Mouse (Mus musculus) lung, embryonic 14.5 days (tissue): Measurements from ENCODE around the gene Gtf2a2. TPM values are rescaled to one million over a fixed set of nuclear protein-coding genes. Genes with fewer than 3 reads are reported as not detected.

Source experiments
- ATAC-seq: fragments of 200-750 bp; cut with Nextera tagmentation; 2 replicates; pipeline ENCODE4 v1.8.0; 2017; ENCODE audit warnings: mild to moderate bottlenecking, moderate TSS enrichment, moderate library complexity; ENCODE audit not compliant: insufficient read depth
- DNase-seq: peaks from one replicate; pipeline ENCODE4 v3.0.0-alpha.2; 2015
- H3K27ac ChIP-seq: fragments of 300-500 bp; sonication (generic); 2 replicates; pipeline ENCODE4 v1.5.1; 2014; ENCODE audit warnings: low read depth, mild to moderate bottlenecking, moderate library complexity
- H3K27me3 ChIP-seq: fragments of 300-500 bp; sonication (generic); 2 replicates; pipeline ENCODE4 v1.6.1; 2014; ENCODE audit warnings: low read length, control low read depth; ENCODE audit not compliant: insufficient read depth
- H3K36me3 ChIP-seq: fragments of 300-500 bp; sonication (generic); 2 replicates; pipeline ENCODE4 v1.6.1; 2014; ENCODE audit warnings: control low read depth; ENCODE audit not compliant: insufficient read depth
- H3K4me1 ChIP-seq: fragments of 300-500 bp; sonication (generic); 2 replicates; pipeline ENCODE4 v1.6.1; 2014; ENCODE audit warnings: antibody characterized with exemption, control low read depth; ENCODE audit not compliant: insufficient read depth
- H3K4me2 ChIP-seq: fragments of 300-500 bp; sonication (generic); 2 replicates; pipeline ENCODE4 v1.6.1; 2014; ENCODE audit warnings: mild to moderate bottlenecking
- H3K4me3 ChIP-seq: fragments of 300-500 bp; sonication (generic); 2 replicates; pipeline ENCODE4 v1.5.1; 2014; ENCODE audit warnings: low read depth, low read length
- H3K9ac ChIP-seq: fragments of 300-500 bp; sonication (generic); 2 replicates; pipeline ENCODE4 v1.6.1; 2014
- H3K9me3 ChIP-seq: fragments of 300-500 bp; sonication (generic); 2 replicates; pipeline ENCODE4 v1.6.1; 2016; ENCODE audit warnings: low read depth, low read length, control low read depth
- CTCF ChIP-seq: IDR thresholded peaks from 2 replicates; pipeline ENCODE4 v1.5.1; 2016; ENCODE audit warnings: antibody characterized with exemption, low read depth
- WGBS: fragments of 180-500 bp; shearing (Covaris S2); extraction: QIAGEN DNeasy Blood & Tissue Kit; methylation state at CpG from one replicate; pipeline ENCODE4 v1.1.7; 2014; 5-methylcytosine and 5-hydroxymethylcytosine counted together
- polyA plus RNA-seq: library from polyadenylated mRNA; unstranded; fragments of >200 nt; fragmentation: Nextera tagmentation; extraction: Ambion mirVana; gene quantifications from 2 replicates; pipeline ENCODE4 v1.2.1, GENCODE M21; 2014

Gtf2a2 gene
- polyA plus RNA-seq, 1 experiment from 2014 or later: 228 TPM

DNA sequence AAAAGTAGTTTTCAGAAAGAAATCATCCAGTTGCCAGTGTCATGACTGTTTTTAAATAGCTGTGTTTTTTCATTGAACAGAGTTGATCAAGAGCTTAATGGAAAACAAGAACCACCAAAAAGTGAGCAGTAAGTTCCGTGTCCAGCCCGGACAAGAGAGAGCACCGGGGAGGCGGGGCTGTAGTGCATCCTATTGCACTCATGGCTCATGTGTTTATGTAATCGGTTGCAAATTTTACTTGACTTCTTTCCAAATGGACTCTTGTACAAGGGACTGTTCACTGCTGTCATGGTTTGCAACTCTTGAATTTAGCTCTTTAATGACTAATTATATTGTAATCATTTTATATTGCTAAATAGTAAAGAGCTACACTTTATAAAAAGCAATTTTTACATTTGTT is 5.4 kb upstream of the Gtf2a2 start:
- no peaks in the 10 kb centered on the region for H3K4me1 ChIP-seq
- ATAC-seq (no peak), DNase-seq (no peak)
- H3K4me2 ChIP-seq: no peak overlapping the region
- TF ChIP-seq CTCF: no peak
- 82% methylated on average over 5 of the region's 5 CpGs for WGBS
- no peak overlapping the region for H3K4me3 ChIP-seq
- no peaks in the 10 kb centered on the region for H3K9me3 ChIP-seq
- no peak overlapping the region for H3K9ac ChIP-seq
- no peak overlapping the region for H3K27ac ChIP-seq
- peaks cover 73% of the 10 kb centered on the region for H3K36me3 ChIP-seq
- H3K27me3 ChIP-seq: no peaks in the 10 kb centered on the region

- H3K9ac ChIP-seq: no peak overlapping the region
- H3K4me1 ChIP-seq: no peaks in the 10 kb centered on the region
- DNase-seq: no peak
- TF ChIP-seq CTCF: no peak
- no peaks in the 10 kb centered on the region for H3K27me3 ChIP-seq
- H3K4me2 ChIP-seq: no peak overlapping the region
- H3K36me3 ChIP-seq: peaks cover 67% of the 10 kb centered on the region
- no peaks in the 10 kb centered on the region for H3K9me3 ChIP-seq
- WGBS: 87% methylated on average over 14 of the region's 14 CpGs
- H3K27ac ChIP-seq: no peak overlapping the region
- ATAC-seq: no peak
- H3K4me3 ChIP-seq: no peak overlapping the region
Observed at GRCm38 (mm10) chr9:70007506-70008248, 4.7 kb upstream of the Gtf2a2 start.

- peaks cover 8% of the 10 kb centered on the region for H3K4me1 ChIP-seq
- no peak overlapping the region for H3K4me2 ChIP-seq
- no peaks in the 10 kb centered on the region for H3K9me3 ChIP-seq
- no peaks in the 10 kb centered on the region for H3K27me3 ChIP-seq
- no peak overlapping the region for H3K27ac ChIP-seq
- no peak overlapping the region for H3K4me3 ChIP-seq
- no peak for TF ChIP-seq CTCF
- DNase-seq (no peak), ATAC-seq (no peak)
- WGBS: 73% methylated on average over 8 of the region's 8 CpGs
- H3K9ac ChIP-seq: no peak overlapping the region
- peaks cover 47% of the 10 kb centered on the region for H3K36me3 ChIP-seq
Observed at GRCm38 (mm10) chr9:70009754-70010304, 2.5 kb upstream of the Gtf2a2 start.

GRCm38 (mm10) chr9:70010781-70011473 is 1.4 kb upstream of the Gtf2a2 start:
- 91% methylated on average over 5 of the region's 5 CpGs for WGBS
- Histone ChIP-seq H3K4me2 (no peak overlapping the region), H3K36me3 (peaks cover 41% of the 10 kb centered on the region), H3K9ac (no peak overlapping the region), H3K27me3 (no peaks in the 10 kb centered on the region), H3K9me3 (no peaks in the 10 kb centered on the region), H3K4me3 (no peak overlapping the region), H3K27ac (no peak overlapping the region), H3K4me1 (peaks cover 8% of the 10 kb centered on the region)
- no peak for DNase-seq
- no peak for ATAC-seq
- no peak for TF ChIP-seq CTCF

GRCm38 (mm10) chr9:70011537-70012407 is 578 bp upstream of the Gtf2a2 start:
- 59% methylated on average over 13 of the region's 14 CpGs for WGBS
- peak overlapping the region; percentile 89 for H3K4me3 ChIP-seq
- H3K4me1 ChIP-seq: peaks cover 8% of the 10 kb centered on the region
- peak overlapping the region; percentile 86 for H3K4me2 ChIP-seq
- DNase-seq (no peak), ATAC-seq (peak; percentile 36)
- H3K27ac ChIP-seq: peak overlapping the region; percentile 91
- H3K36me3 ChIP-seq: peaks cover 36% of the 10 kb centered on the region
- H3K27me3 ChIP-seq: no peaks in the 10 kb centered on the region
- TF ChIP-seq CTCF: no peak
- no peaks in the 10 kb centered on the region for H3K9me3 ChIP-seq
- H3K9ac ChIP-seq: peak overlapping the region; percentile 95

DNA sequence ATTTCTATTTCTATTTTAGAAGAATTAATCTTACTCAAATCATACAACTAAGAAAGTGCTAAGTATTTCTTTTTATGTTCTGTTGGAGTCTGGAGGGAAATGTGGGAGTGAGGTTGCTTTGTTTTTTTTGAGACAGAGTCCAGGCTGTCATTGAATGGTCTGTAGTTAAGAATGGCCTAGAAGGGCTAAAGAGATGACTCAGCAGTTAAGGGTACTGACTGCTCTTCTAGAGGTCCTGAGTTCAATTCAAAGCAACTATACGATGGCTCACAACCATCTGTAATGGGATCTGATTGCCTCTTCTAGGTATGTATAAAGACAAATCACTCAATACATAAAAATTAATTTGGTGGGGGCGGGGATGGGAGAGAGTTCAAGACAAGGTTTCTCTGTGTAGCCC is 3.3 kb downstream of the Gtf2a2 start:
- DNase-seq: no peak
- no peak overlapping the region for H3K4me2 ChIP-seq
- 91% methylated on average over 2 of the region's 2 CpGs for WGBS
- H3K4me3 ChIP-seq: no peak overlapping the region
- TF ChIP-seq CTCF: no peak
- no peaks in the 10 kb centered on the region for H3K9me3 ChIP-seq
- H3K36me3 ChIP-seq: peaks cover 17% of the 10 kb centered on the region
- no peak for ATAC-seq
- H3K9ac ChIP-seq: no peak overlapping the region
- no peaks in the 10 kb centered on the region for H3K27me3 ChIP-seq
- H3K4me1 ChIP-seq: peaks cover 8% of the 10 kb centered on the region
- no peak overlapping the region for H3K27ac ChIP-seq
